Mouse (Mus musculus): Measurements from ENCODE around the gene Swsap1. TPM values are rescaled to one million over a fixed set of nuclear protein-coding genes. Genes with fewer than 3 reads are reported as not detected.

The Swsap1 gene
- polyA plus RNA-seq, 1 experiment from 2014 or later, result 21.5 TPM

DNA sequence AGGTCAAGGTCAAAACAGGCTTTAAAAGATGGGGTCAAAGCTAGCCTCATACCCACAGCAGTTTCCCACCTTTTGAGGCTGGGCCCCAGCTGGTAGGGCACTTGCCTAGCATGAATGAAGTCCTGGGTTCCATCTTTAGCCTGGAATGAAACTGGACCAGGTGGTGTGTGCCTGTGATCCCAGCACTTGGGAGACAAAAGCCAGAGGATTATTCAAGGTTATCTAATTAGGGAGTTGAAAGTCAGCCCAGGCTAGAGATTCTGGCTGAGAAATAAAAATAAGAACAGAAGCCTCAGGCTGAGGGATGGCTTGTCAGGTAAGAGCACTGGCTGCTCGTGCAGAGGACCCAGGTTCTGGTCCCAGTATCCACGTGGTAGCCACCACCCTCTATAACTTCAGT, 23.5 kb upstream of the Swsap1 start:
- no peak overlapping the region for H3K4me3 ChIP-seq (replicated peaks; ENCODE audit: low read depth, low read length)
- DNase-seq, result no peak
- H3K27me3 ChIP-seq (ENCODE audit: control insufficient read depth, insufficient read depth, low read length), result no peaks in the 10 kb centered on the region
- no peak overlapping the region for H3K9ac ChIP-seq (replicated peaks; ENCODE audit: low read length)
- no peak overlapping the region for H3K4me2 ChIP-seq (ENCODE audit: low read length)
- 57% methylated on average over 2 of the region's 2 CpGs for WGBS
- H3K4me1 ChIP-seq (ENCODE audit: control insufficient read depth, insufficient read depth, low read length), result no peaks in the 10 kb centered on the region
- no peaks in the 10 kb centered on the region for H3K9me3 ChIP-seq (ENCODE audit: control insufficient read depth, low read length)
- H3K27ac ChIP-seq (replicated peaks; ENCODE audit: low read depth, low read length), result no peak overlapping the region
- ATAC-seq (ENCODE audit: low FRiP score, low TSS enrichment), result no peak
- no peaks in the 10 kb centered on the region for H3K36me3 ChIP-seq (ENCODE audit: control insufficient read depth, insufficient read depth, low read length)

DNA sequence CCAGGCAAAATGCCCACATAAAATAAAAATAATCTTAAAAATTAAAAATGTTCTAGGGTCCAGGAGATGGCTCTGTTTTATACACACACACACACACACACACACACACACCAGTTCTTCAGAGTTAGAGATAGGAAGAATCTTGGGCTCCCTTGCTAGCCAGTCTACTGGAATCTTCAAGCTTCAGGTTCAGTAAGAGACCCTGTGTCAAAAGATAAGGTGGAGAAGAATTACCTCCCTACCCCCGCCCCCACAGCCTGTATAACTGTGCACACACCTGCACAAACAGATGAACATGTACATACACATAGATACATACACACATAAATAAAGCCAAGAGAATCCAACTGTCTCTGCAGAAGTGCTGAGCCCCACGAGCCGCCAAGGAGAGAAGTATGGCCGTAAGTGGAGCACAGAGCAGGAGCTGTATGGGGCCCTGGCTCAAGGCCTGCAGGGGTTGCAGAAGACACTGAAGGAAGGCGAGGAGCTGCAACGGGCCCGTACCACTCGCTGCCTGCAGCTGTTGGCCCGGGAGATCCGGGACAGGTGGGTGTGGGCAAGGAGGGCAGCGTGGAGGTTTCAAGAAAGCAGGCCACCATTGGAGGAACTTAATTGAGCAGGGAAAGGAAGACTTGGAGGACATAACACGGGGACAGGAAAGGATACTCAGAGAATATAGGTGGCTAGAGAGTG, 23.0 kb upstream of the Swsap1 start:
- H3K4me1 ChIP-seq (ENCODE audit: control insufficient read depth, insufficient read depth, low read length), result 0 out of 2 replicates have a peak, but pooled peaks cover under 1% of the 10 kb centered on the region
- H3K36me3 ChIP-seq (ENCODE audit: control insufficient read depth, insufficient read depth, low read length), result no peaks in the 10 kb centered on the region
- no peak overlapping the region for H3K4me3 ChIP-seq (replicated peaks; ENCODE audit: low read depth, low read length)
- H3K4me2 ChIP-seq (ENCODE audit: low read length), result no peak overlapping the region
- no peak overlapping the region for H3K27ac ChIP-seq (replicated peaks; ENCODE audit: low read depth, low read length)
- H3K9ac ChIP-seq (replicated peaks; ENCODE audit: low read length), result no peak overlapping the region
- no peak for ATAC-seq (ENCODE audit: low FRiP score, low TSS enrichment)
- 61% methylated on average over 12 of the region's 12 CpGs for WGBS
- H3K9me3 ChIP-seq (ENCODE audit: control insufficient read depth, low read length), result no peaks in the 10 kb centered on the region
- DNase-seq, result no peak
- no peaks in the 10 kb centered on the region for H3K27me3 ChIP-seq (ENCODE audit: control insufficient read depth, insufficient read depth, low read length)

DNA sequence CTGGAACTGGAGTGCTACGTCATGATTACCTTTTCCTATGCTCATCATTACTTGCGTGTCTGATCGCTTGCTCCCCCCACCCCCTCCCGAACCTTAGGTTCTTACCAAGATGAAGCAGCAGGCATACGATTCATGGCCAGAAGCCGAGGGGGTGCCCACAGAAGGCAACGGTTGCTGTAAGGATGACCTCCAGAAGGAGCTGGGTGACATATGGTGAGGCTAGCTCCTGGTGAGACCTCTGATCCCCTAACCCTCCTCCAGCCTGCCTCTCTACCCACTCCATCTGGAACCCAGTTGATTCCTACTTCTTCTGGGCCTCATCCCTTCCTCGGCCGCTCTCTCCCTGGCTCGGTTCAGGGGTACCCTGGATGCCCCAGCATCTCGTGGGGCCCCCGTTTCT, 21.5 kb upstream of the Swsap1 start:
- Histone ChIP-seq H3K27ac (replicated peaks; ENCODE audit: low read depth, low read length) (no peak overlapping the region), H3K9ac (replicated peaks; ENCODE audit: low read length) (no peak overlapping the region), H3K4me2 (ENCODE audit: low read length) (no peak overlapping the region), H3K4me3 (replicated peaks; ENCODE audit: low read depth, low read length) (no peak overlapping the region), H3K27me3 (ENCODE audit: control insufficient read depth, insufficient read depth, low read length) (no peaks in the 10 kb centered on the region), H3K36me3 (ENCODE audit: control insufficient read depth, insufficient read depth, low read length) (peaks cover 1% of the 10 kb centered on the region; the same call in 1 of the 2 replicates), H3K9me3 (ENCODE audit: control insufficient read depth, low read length) (no peaks in the 10 kb centered on the region), H3K4me1 (ENCODE audit: control insufficient read depth, insufficient read depth, low read length) (peaks cover 10% of the 10 kb centered on the region)
- WGBS, result 90% methylated on average over 12 of the region's 12 CpGs
- no peak for DNase-seq
- ATAC-seq (ENCODE audit: low FRiP score, low TSS enrichment), result no peak

DNA sequence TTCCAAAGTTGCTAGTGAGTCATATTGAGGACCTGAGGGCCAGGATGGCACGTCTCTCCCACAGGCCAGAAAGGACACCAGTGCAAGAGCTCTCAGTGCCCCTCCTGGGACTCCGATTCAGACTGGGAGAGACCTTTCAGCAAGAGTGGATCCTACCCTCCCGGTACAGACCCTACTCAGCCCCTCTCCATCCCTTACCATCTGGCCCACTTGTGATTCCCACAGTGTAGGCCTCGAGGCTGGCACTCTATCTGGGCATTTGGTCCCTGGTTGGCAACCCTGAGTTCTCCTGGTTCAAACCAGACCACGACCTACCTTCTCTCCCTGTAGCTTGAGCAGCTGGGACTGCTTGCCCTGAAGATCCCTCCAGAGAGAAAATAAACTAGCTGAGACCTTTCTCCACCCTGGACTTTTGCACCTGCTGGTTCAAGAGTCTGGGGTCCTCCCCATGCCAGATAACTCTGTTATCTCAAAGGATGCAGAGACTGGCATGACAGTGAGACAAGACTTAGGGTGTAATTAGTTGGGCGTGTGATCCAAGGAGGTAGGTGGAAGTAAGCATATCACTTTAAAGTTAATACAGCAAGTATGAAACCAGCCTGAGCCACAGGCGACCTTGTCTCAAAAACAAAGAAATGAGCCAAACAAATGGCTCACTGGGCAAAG, 20.0 kb upstream of the Swsap1 start:
- ATAC-seq (ENCODE audit: low FRiP score, low TSS enrichment) (no peak), DNase-seq (no peak)
- Histone ChIP-seq H3K36me3 (ENCODE audit: control insufficient read depth, insufficient read depth, low read length) (peaks cover 7% of the 10 kb centered on the region), H3K4me3 (replicated peaks; ENCODE audit: low read depth, low read length) (no peak overlapping the region), H3K4me1 (ENCODE audit: control insufficient read depth, insufficient read depth, low read length) (peaks cover 10% of the 10 kb centered on the region), H3K27me3 (ENCODE audit: control insufficient read depth, insufficient read depth, low read length) (no peaks in the 10 kb centered on the region), H3K9me3 (ENCODE audit: control insufficient read depth, low read length) (no peaks in the 10 kb centered on the region), H3K9ac (replicated peaks; ENCODE audit: low read length) (no peak overlapping the region), H3K4me2 (ENCODE audit: low read length) (peak overlapping the region; percentile 61; the same call in 1 of the 2 replicates), H3K27ac (replicated peaks; ENCODE audit: low read depth, low read length) (no peak overlapping the region)
- WGBS, result 86% methylated on average over 7 of the region's 7 CpGs

DNA sequence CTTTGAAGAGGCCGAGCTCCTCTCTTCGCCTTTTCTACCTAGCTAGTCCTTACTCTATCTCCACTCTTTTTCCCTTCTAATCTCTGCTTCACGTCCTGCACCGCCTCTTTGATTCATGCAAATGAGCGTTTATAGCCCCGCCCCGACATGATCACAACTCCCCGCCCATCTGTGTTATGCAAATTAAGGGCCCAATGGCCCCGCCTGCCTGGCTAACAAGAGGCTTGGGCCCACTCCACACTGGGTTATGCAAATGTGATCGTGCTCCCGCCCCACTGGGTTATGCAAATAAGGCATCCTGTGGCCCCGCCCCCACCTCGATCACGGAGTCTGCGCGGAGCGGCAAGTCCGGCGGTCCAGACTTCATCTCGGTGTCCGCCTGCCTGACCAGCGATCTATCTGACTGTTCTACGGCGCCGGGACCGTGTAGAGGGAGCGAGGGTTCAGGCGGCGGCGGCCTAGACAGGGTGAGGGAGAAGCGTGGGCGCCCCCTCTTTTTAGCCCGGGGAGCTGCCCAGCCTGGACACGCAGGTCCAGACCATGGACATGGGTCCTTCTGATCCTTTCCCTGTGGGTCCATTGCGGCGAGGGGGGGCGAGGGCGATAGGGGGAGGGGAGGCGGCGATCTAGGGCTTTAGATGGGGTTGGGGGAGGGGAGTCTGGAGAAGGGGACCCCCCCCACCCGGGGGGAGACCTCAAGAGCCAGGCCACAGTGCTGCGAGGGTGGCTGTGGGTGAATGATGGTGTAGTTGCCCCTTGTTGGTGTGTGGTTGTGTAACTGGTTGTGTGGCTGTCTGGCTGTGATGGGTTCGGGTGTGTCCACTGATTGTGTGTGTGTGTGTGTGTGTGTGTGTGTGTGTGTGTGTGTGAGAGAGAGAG, 18.6 kb upstream of the Swsap1 start, which contains the start of gene Plppr2:
Gene Plppr2 (plus strand): TSS at position 342 of the 879 bp plus-strand sequence.
- WGBS, result under 1% methylated on average over 41 of the region's 43 CpGs
- DNase-seq (peak; percentile 98), ATAC-seq (ENCODE audit: low FRiP score, low TSS enrichment) (peak; percentile 95)
- H3K9ac ChIP-seq (replicated peaks; ENCODE audit: low read length), result peak within 1 kb of the TSS; percentile 86
- peaks cover 10% of the 10 kb centered on the region for H3K4me1 ChIP-seq (ENCODE audit: control insufficient read depth, insufficient read depth, low read length)
- peak within 1 kb of the TSS; percentile 61 for H3K4me2 ChIP-seq (ENCODE audit: low read length)
- no peaks in the 10 kb centered on the region for H3K9me3 ChIP-seq (ENCODE audit: control insufficient read depth, low read length)
- H3K4me3 ChIP-seq (replicated peaks; ENCODE audit: low read depth, low read length), result peak within 1 kb of the TSS; percentile 72
- no peaks in the 10 kb centered on the region for H3K27me3 ChIP-seq (ENCODE audit: control insufficient read depth, insufficient read depth, low read length)
- peaks cover 21% of the 10 kb centered on the region for H3K36me3 ChIP-seq (ENCODE audit: control insufficient read depth, insufficient read depth, low read length)
- peak within 1 kb of the TSS; percentile 81 for H3K27ac ChIP-seq (replicated peaks; ENCODE audit: low read depth, low read length)

DNA sequence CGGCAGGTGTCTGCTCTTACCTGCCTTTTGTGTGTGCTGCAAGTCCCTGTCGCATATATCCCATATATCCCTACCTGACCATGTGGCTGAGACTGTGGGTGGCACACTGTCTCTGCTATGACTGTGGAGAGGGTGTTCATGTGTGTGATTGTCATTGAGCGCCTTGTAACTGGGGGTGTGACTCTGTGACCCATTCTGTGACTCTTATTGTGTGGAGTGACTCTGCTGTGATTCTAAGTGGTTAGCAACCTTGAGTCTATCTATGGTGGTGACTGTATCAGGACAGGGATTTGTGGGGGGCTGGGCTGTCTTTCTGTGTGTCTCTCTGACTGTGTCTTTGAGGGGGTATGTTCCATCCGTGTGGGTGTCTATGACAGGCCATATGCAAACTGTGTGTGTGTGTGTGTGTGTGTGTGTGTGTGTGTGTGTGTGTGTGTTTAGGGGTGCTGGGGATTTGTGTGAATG, 17.8 kb upstream of the Swsap1 start:
- ATAC-seq (ENCODE audit: low FRiP score, low TSS enrichment) (no peak), DNase-seq (no peak)
- WGBS, result 78% methylated on average over 4 of the region's 4 CpGs

DNA sequence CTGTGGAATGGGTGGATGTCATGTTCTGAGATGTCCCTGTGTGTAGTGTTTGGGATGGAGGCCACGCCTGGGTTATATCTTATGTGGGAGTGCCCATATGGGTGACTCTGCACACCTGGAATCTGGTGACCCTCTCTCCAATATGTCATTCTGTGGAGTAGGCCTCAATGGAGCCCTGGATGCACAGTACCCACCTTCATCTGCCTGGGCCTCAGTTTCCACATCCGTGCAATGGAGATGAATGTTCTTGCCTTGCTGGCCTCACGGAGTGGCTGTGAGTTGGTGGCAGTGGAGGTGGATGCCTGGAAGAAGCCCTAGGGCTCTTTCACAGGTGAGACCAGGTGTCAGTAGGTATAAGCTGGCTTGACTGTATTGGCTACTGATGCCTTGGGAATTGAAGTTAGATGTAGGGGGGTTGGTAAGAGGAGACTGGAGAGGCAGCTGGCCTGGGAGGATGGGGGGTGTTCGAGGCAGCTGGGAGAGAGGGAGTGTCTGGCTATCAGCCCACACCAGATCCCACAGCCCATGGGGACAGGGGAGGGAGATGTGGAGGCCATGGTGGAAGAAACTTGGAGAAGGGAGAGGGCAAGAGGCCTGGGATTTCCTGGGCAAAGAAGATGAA, 17.2 kb upstream of the Swsap1 start:
- peak overlapping the region; percentile 61 for H3K4me2 ChIP-seq (ENCODE audit: low read length)
- peak overlapping the region; percentile 86 for H3K9ac ChIP-seq (replicated peaks; ENCODE audit: low read length)
- no peaks in the 10 kb centered on the region for H3K9me3 ChIP-seq (ENCODE audit: control insufficient read depth, low read length)
- DNase-seq, result no peak
- peak overlapping the region; percentile 72 for H3K4me3 ChIP-seq (replicated peaks; ENCODE audit: low read depth, low read length)
- no peak overlapping the region for H3K27ac ChIP-seq (replicated peaks; ENCODE audit: low read depth, low read length)
- H3K4me1 ChIP-seq (ENCODE audit: control insufficient read depth, insufficient read depth, low read length), result peaks cover 10% of the 10 kb centered on the region
- no peak for ATAC-seq (ENCODE audit: low FRiP score, low TSS enrichment)
- H3K27me3 ChIP-seq (ENCODE audit: control insufficient read depth, insufficient read depth, low read length), result no peaks in the 10 kb centered on the region
- H3K36me3 ChIP-seq (ENCODE audit: control insufficient read depth, insufficient read depth, low read length), result peaks cover 26% of the 10 kb centered on the region
- WGBS, result 87% methylated on average over 4 of the region's 4 CpGs

More for the DNA sequence above, 17.8 kb upstream of the Swsap1 start:
- Histone ChIP-seq H3K36me3 (ENCODE audit: control insufficient read depth, insufficient read depth, low read length) (peaks cover 26% of the 10 kb centered on the region), H3K4me2 (ENCODE audit: low read length) (peak overlapping the region; percentile 61), H3K27ac (replicated peaks; ENCODE audit: low read depth, low read length) (peak overlapping the region; percentile 81; the same call in 1 of the 2 replicates), H3K4me3 (replicated peaks; ENCODE audit: low read depth, low read length) (peak overlapping the region; percentile 72), H3K9ac (replicated peaks; ENCODE audit: low read length) (peak overlapping the region; percentile 86), H3K27me3 (ENCODE audit: control insufficient read depth, insufficient read depth, low read length) (no peaks in the 10 kb centered on the region), H3K4me1 (ENCODE audit: control insufficient read depth, insufficient read depth, low read length) (peaks cover 10% of the 10 kb centered on the region), H3K9me3 (ENCODE audit: control insufficient read depth, low read length) (no peaks in the 10 kb centered on the region)

DNA sequence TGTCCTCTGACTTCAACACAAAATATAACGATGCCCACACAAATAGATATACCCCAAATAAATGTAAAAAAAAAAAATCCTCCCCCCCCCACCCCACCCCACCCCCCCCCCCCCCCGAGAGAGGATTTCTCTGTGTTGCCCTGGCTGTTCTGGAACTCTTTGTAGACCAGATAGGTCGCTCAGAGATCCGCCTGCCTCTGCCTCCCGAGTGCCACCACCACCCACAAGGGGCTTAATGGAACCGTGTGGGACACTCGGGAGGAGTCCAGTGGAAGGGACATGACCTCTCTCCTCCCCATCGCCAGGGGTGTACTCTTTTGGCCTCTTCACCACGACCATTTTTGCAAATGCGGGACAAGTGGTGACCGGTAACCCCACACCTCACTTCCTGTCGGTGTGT, 12.5 kb upstream of the Swsap1 start:
- Histone ChIP-seq H3K27me3 (ENCODE audit: control insufficient read depth, insufficient read depth, low read length) (no peaks in the 10 kb centered on the region), H3K9ac (replicated peaks; ENCODE audit: low read length) (no peak overlapping the region), H3K36me3 (ENCODE audit: control insufficient read depth, insufficient read depth, low read length) (peaks cover 44% of the 10 kb centered on the region), H3K4me2 (ENCODE audit: low read length) (no peak overlapping the region), H3K4me3 (replicated peaks; ENCODE audit: low read depth, low read length) (no peak overlapping the region), H3K27ac (replicated peaks; ENCODE audit: low read depth, low read length) (no peak overlapping the region), H3K4me1 (ENCODE audit: control insufficient read depth, insufficient read depth, low read length) (peaks cover 5% of the 10 kb centered on the region), H3K9me3 (ENCODE audit: control insufficient read depth, low read length) (no peaks in the 10 kb centered on the region)
- no peak; the same call in 1 of the 2 replicates for ATAC-seq (ENCODE audit: low FRiP score, low TSS enrichment)
- WGBS, result 76% methylated on average over 12 of the region's 12 CpGs
- no peak for DNase-seq
